Mouse (Mus musculus): Measurements from ENCODE around the gene Flrt1. TPM values are rescaled to one million over a fixed set of nuclear protein-coding genes. Genes with fewer than 3 reads are reported as not detected.

Gene Flrt1
- polyA plus RNA-seq, 1 experiment from 2014 or later, result 0.60 TPM

DNA sequence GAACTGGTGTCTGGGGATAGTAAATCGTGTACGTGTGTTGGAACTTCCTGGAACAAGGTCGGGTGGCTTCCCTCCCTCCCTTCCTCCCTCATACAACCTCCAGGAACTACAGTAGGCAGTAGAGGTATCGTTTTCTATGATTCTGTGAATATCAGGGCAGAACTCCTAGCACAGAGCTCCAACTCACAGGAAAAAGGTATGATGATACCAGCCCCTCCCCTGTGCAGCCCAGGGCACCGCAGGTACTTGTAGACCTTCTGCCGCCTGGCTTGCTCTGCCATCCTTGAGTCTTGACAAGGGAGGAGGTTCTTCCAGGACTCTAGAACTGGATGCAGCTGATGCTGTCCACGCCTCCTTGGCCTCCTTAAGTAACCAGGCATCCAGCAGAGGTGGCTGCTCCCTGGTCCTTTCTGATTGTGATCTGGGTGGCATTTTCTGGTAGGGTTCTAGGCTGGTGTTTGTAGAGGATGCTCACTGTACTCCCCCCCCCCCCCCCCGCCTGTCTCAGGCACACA lies 38.6 kb downstream of the Flrt1 start:
- WGBS, result 30% methylated on average over 7 of the region's 8 CpGs
- H3K36me3 ChIP-seq (ENCODE audit: control insufficient read depth, insufficient read depth, low read length), result no peaks in the 10 kb centered on the region
- no peak overlapping the region; the same call in 1 of the 2 replicates for H3K27ac ChIP-seq (ENCODE audit: low read depth, low read length)
- no peaks in the 10 kb centered on the region for H3K9me3 ChIP-seq (ENCODE audit: control insufficient read depth, low read length)
- peak overlapping the region; percentile 5; the same call in 1 of the 2 replicates for H3K4me2 ChIP-seq
- no peak for ATAC-seq (replicated peaks; ENCODE audit: low FRiP score)
- DNase-seq (ENCODE audit: low spot score), result no peak
- no peak overlapping the region for H3K4me3 ChIP-seq (ENCODE audit: low read depth, low read length)
- peaks cover 32% of the 10 kb centered on the region for H3K27me3 ChIP-seq (replicated peaks; ENCODE audit: control insufficient read depth, insufficient read depth, low read length)
- peaks cover 25% of the 10 kb centered on the region for H3K4me1 ChIP-seq (replicated peaks; ENCODE audit: control insufficient read depth, insufficient read depth, low read length)
- H3K9ac ChIP-seq (ENCODE audit: low read depth, low read length), result no peak overlapping the region; the same call in 1 of the 2 replicates

DNA sequence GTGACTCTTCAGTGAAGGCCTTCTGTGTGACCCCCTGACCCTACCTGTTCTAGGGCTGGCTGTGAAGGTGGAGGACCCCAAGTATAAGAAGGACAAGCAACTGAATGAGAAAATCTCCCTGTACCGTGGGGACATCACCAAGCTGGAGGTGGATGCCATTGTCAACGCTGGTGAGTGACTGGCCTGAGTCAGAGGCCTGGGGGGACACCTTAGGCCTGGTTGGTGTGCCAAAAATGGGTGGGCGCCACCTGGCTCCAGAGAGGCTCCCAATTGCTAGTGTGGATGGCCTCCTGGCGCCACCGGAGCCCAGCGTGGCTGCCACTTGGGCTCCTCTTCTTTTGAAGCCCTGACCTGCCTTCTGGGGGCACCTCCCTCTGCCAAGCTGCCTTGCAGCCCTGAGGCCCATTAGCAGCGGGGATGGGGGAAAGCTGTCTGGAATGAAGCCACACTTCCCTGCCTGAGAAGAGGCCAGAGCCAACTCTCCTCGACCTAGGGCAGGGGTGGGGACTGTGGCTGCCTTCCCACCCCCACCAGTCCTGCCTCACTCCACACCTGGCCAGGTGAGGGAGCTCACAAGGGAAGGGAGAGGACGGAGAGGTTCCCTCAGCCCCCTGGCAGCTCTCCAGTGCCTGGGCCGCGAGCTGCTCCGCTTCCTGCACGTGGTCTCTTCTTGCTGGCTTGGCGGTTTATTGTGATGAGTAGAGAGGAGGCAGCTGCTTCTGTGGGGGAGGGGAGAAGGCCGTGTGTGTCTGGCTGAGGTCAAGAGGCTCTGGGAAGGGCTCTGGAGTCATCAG lies 39.3 kb downstream of the Flrt1 start:
- Histone ChIP-seq H3K27me3 (replicated peaks; ENCODE audit: control insufficient read depth, insufficient read depth, low read length) (peaks cover 28% of the 10 kb centered on the region), H3K27ac (ENCODE audit: low read depth, low read length) (no peak overlapping the region; the same call in 1 of the 2 replicates), H3K4me3 (ENCODE audit: low read depth, low read length) (no peak overlapping the region), H3K36me3 (ENCODE audit: control insufficient read depth, insufficient read depth, low read length) (no peaks in the 10 kb centered on the region), H3K9me3 (ENCODE audit: control insufficient read depth, low read length) (no peaks in the 10 kb centered on the region), H3K4me2 (peak overlapping the region; percentile 5; the same call in 1 of the 2 replicates), H3K4me1 (replicated peaks; ENCODE audit: control insufficient read depth, insufficient read depth, low read length) (peaks cover 25% of the 10 kb centered on the region), H3K9ac (ENCODE audit: low read depth, low read length) (peak overlapping the region; percentile 44)
- ATAC-seq (replicated peaks; ENCODE audit: low FRiP score), result no peak
- peak; percentile 55 for DNase-seq (ENCODE audit: low spot score)
- WGBS, result 42% methylated on average over 15 of the region's 15 CpGs

DNA sequence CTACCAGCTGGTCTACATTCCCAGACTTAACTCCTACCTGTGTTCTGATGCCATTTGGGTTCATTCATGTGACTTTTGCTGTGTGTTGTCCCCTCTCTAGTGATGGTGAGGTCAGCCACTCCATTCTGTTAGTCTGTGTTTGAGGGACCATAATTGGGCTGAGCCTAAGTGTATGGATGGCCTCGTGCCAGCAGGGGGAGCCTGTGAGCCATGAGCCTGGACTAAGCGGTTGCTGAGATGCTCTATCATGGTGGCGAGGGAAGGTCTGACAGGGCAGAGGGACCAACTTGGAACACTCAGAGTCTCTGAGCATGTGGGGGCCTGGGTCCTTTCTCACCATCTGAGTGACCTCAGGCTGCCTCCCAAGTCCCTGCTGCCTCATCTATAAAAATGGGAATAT lies 41.0 kb downstream of the Flrt1 start:
- peaks cover 18% of the 10 kb centered on the region for H3K4me1 ChIP-seq (replicated peaks; ENCODE audit: control insufficient read depth, insufficient read depth, low read length)
- H3K36me3 ChIP-seq (ENCODE audit: control insufficient read depth, insufficient read depth, low read length), result no peaks in the 10 kb centered on the region
- no peak overlapping the region for H3K4me2 ChIP-seq
- H3K9me3 ChIP-seq (ENCODE audit: control insufficient read depth, low read length), result no peaks in the 10 kb centered on the region
- no peak overlapping the region for H3K9ac ChIP-seq (ENCODE audit: low read depth, low read length)
- 2% methylated on average over 3 of the region's 3 CpGs for WGBS
- ATAC-seq (replicated peaks; ENCODE audit: low FRiP score), result peak; percentile 53; the same call in 1 of the 2 replicates
- H3K27ac ChIP-seq (ENCODE audit: low read depth, low read length), result no peak overlapping the region
- peak; percentile 82 for DNase-seq (ENCODE audit: low spot score)
- H3K27me3 ChIP-seq (replicated peaks; ENCODE audit: control insufficient read depth, insufficient read depth, low read length), result peaks cover 15% of the 10 kb centered on the region
- no peak overlapping the region for H3K4me3 ChIP-seq (ENCODE audit: low read depth, low read length)

DNA sequence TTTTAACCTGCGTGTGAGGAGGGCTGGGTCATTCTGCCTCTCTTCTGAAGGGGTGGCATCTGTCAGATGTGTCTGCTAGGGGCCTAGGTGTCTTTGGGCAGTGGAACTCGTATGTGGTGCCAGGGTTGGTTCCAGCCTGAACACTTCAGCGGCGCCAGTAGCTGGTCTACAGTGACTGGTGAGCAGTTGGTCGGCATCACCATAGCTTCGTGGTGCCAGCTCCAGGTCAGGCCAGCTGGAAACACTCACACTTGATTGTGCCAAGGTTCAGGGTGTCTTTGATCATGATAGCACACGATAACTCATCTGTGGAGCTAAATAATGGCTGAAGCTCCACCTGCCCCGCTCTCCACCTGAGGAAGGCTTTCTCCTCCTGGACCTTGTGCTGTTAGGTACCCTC lies 42.6 kb downstream of the Flrt1 start:
- H3K27ac ChIP-seq (ENCODE audit: low read depth, low read length), result no peak overlapping the region
- 84% methylated on average over 8 of the region's 8 CpGs for WGBS
- H3K27me3 ChIP-seq (replicated peaks; ENCODE audit: control insufficient read depth, insufficient read depth, low read length), result peaks cover 6% of the 10 kb centered on the region
- DNase-seq (ENCODE audit: low spot score), result no peak
- peaks cover 20% of the 10 kb centered on the region for H3K4me1 ChIP-seq (replicated peaks; ENCODE audit: control insufficient read depth, insufficient read depth, low read length)
- no peaks in the 10 kb centered on the region for H3K36me3 ChIP-seq (ENCODE audit: control insufficient read depth, insufficient read depth, low read length)
- H3K9ac ChIP-seq (ENCODE audit: low read depth, low read length), result no peak overlapping the region
- no peak overlapping the region for H3K4me2 ChIP-seq
- H3K9me3 ChIP-seq (ENCODE audit: control insufficient read depth, low read length), result no peaks in the 10 kb centered on the region
- no peak overlapping the region for H3K4me3 ChIP-seq (ENCODE audit: low read depth, low read length)
- no peak for ATAC-seq (replicated peaks; ENCODE audit: low FRiP score)

DNA sequence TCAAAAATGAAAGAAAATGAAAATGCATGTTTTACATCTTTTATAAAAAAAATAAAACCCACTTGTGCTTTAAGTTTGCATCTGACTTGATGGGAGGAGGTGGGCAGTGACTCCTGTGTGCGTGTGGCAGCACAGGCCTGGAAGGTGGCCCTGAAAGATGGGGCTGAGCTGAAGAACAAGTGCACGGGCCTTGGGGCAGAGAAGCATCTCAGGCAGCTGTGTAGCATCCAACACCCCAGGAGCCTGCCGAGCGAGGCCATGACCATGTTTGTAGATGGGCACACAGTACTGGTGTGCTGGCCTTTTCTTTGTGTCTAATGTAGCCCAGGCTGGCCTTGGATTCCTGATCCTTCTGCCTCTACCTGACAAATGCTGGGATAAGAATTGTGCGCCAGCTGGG lies 43.4 kb downstream of the Flrt1 start:
- ATAC-seq (replicated peaks; ENCODE audit: low FRiP score) (no peak), DNase-seq (ENCODE audit: low spot score) (no peak)
- Histone ChIP-seq H3K9ac (ENCODE audit: low read depth, low read length) (no peak overlapping the region), H3K4me3 (ENCODE audit: low read depth, low read length) (no peak overlapping the region), H3K4me1 (replicated peaks; ENCODE audit: control insufficient read depth, insufficient read depth, low read length) (peaks cover 22% of the 10 kb centered on the region), H3K36me3 (ENCODE audit: control insufficient read depth, insufficient read depth, low read length) (no peaks in the 10 kb centered on the region), H3K27me3 (replicated peaks; ENCODE audit: control insufficient read depth, insufficient read depth, low read length) (peaks cover 3% of the 10 kb centered on the region), H3K4me2 (no peak overlapping the region), H3K27ac (ENCODE audit: low read depth, low read length) (no peak overlapping the region), H3K9me3 (ENCODE audit: control insufficient read depth, low read length) (no peaks in the 10 kb centered on the region)
- 78% methylated on average over 5 of the region's 5 CpGs for WGBS

DNA sequence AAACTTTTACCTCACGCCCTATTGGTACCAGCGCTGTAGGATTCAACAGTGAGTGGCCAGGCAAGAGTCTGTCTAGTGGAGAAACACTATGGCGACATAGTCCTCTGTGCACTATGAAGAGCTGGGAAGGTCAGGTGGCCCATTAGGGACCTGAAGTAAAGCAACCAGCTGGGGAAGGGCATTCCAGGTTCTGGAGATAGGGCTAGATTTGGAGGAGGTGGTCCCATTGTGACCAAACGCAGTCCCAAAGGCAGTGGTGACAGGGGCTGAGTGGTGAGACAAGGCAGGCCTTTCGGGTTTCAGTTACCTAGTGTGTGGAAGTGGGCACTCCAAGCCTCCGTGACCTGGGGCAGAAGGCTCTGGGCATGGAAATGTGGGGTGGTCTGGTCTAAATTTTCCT lies 47.0 kb downstream of the Flrt1 start:
- Histone ChIP-seq H3K36me3 (ENCODE audit: control insufficient read depth, insufficient read depth, low read length) (no peaks in the 10 kb centered on the region), H3K4me3 (ENCODE audit: low read depth, low read length) (no peak overlapping the region), H3K4me2 (peak overlapping the region; percentile 100; the same call in 1 of the 2 replicates), H3K9me3 (ENCODE audit: control insufficient read depth, low read length) (no peaks in the 10 kb centered on the region), H3K27ac (ENCODE audit: low read depth, low read length) (no peak overlapping the region), H3K4me1 (replicated peaks; ENCODE audit: control insufficient read depth, insufficient read depth, low read length) (peaks cover 18% of the 10 kb centered on the region), H3K27me3 (replicated peaks; ENCODE audit: control insufficient read depth, insufficient read depth, low read length) (peaks cover 3% of the 10 kb centered on the region; the same call in 1 of the 2 replicates), H3K9ac (ENCODE audit: low read depth, low read length) (no peak overlapping the region)
- DNase-seq (ENCODE audit: low spot score), result no peak
- no peak for ATAC-seq (replicated peaks; ENCODE audit: low FRiP score)
- 65% methylated on average over 6 of the region's 6 CpGs for WGBS

DNA sequence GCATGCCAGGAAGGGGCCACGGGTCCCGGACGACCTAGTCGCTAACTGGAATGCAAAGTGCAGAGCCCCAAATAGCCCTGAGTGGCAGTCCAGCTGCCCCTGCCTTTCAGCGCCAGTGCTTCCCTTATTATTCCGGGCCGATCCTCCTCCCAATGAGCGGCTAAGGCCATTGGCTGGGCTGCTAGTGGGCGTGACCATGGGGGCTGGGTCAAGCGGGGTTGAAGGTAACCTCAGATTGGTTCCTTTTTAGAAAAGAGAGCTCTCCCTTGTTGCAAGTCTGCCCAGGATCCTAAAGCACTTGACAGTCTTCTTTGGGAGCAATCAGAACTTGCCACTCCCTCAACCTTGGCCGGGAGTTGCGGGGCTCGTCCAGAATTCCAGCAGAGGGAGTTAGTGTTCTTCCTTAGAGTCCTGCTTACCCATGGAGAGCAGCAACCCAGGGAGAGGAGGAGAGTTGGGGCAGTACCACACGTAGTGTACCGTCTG lies 47.8 kb downstream of the Flrt1 start:
- Histone ChIP-seq H3K4me2 (peak overlapping the region; percentile 100), H3K9me3 (ENCODE audit: control insufficient read depth, low read length) (no peaks in the 10 kb centered on the region), H3K9ac (ENCODE audit: low read depth, low read length) (peak overlapping the region; percentile 79), H3K27ac (ENCODE audit: low read depth, low read length) (no peak overlapping the region; the same call in 1 of the 2 replicates), H3K4me3 (ENCODE audit: low read depth, low read length) (peak overlapping the region; percentile 79), H3K4me1 (replicated peaks; ENCODE audit: control insufficient read depth, insufficient read depth, low read length) (peaks cover 18% of the 10 kb centered on the region), H3K27me3 (replicated peaks; ENCODE audit: control insufficient read depth, insufficient read depth, low read length) (peaks cover 2% of the 10 kb centered on the region; the same call in 1 of the 2 replicates), H3K36me3 (ENCODE audit: control insufficient read depth, insufficient read depth, low read length) (no peaks in the 10 kb centered on the region)
- DNase-seq (ENCODE audit: low spot score) (peak; percentile 82), ATAC-seq (replicated peaks; ENCODE audit: low FRiP score) (peak; percentile 80)
- 1% methylated on average over 15 of the region's 15 CpGs for WGBS

DNA sequence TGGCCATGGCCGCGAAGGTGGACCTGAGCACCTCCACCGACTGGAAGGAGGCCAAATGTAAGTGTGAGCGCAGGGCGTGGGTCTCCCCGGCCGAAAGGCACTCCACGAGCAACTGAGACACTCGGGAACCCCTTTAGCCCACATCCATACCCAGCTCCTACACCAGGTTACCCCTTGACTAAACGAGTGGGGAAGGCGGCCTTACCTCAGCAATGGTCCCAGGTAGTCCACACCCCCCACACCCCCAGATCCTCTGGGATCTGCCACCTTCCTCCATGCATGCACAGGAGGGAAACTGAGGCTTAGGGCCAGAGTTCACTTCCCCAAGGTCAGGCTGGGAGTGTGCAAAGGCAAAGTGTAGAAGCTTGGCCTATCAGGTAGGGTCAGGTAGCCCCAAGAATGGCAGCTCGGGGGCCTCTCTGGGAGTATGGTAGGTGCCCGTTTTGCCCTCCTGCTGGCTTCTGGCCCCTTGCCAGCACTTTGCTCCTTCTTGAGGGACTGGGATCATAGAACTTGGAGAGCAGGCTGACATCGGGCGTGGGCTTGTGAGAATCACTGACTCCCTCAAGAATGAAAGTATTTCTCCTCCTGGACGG lies 48.3 kb downstream of the Flrt1 start:
- H3K4me1 ChIP-seq (replicated peaks; ENCODE audit: control insufficient read depth, insufficient read depth, low read length), result peaks cover 18% of the 10 kb centered on the region
- DNase-seq (ENCODE audit: low spot score) (no peak), ATAC-seq (replicated peaks; ENCODE audit: low FRiP score) (peak; percentile 27)
- peak overlapping the region; percentile 79 for H3K9ac ChIP-seq (ENCODE audit: low read depth, low read length)
- WGBS, result 3% methylated on average over 16 of the region's 16 CpGs
- no peaks in the 10 kb centered on the region for H3K36me3 ChIP-seq (ENCODE audit: control insufficient read depth, insufficient read depth, low read length)
- H3K4me3 ChIP-seq (ENCODE audit: low read depth, low read length), result peak overlapping the region; percentile 79
- H3K9me3 ChIP-seq (ENCODE audit: control insufficient read depth, low read length), result no peaks in the 10 kb centered on the region
- H3K4me2 ChIP-seq, result peak overlapping the region; percentile 100
- H3K27ac ChIP-seq (ENCODE audit: low read depth, low read length), result peak overlapping the region; percentile 10; the same call in 1 of the 2 replicates
- H3K27me3 ChIP-seq (replicated peaks; ENCODE audit: control insufficient read depth, insufficient read depth, low read length), result no peaks in the 10 kb centered on the region; the same call in 1 of the 2 replicates

All from liver, embryonic 11.5 days (tissue).